Mouse (Mus musculus) embryonic facial prominence, embryonic 14.5 days (tissue): ENCODE data around the gene Stac. TPM values are rescaled to one million over a fixed set of nuclear protein-coding genes. Genes with fewer than 3 reads are reported as not detected.

Source experiments
- ATAC-seq: fragments of 200-750 bp; cut with Nextera tagmentation; 2 replicates; pipeline ENCODE4 v1.8.0; 2017; ENCODE audit warnings: low read depth, moderate number of reproducible peaks, moderate TSS enrichment
- DNase-seq: peaks from one replicate; pipeline ENCODE4 v3.0.0-alpha.2; 2015; ENCODE audit warnings: low spot score
- H3K27ac ChIP-seq: fragments of 300-500 bp; sonication (generic); replicated peaks from 2 replicates; pipeline ENCODE4 v1.5.1; 2014; ENCODE audit warnings: low read depth, mild to moderate bottlenecking, low read length, moderate library complexity
- H3K27me3 ChIP-seq: fragments of 300-500 bp; sonication (generic); replicated peaks from 2 replicates; pipeline ENCODE4 v1.6.1; 2014; ENCODE audit warnings: low read length; ENCODE audit not compliant: control insufficient read depth, insufficient read depth
- H3K36me3 ChIP-seq: fragments of 300-500 bp; sonication (generic); 2 replicates; pipeline ENCODE4 v1.6.1; 2014; ENCODE audit warnings: low read length, mixed read lengths; ENCODE audit not compliant: control insufficient read depth, insufficient read depth
- H3K4me1 ChIP-seq: fragments of 300-500 bp; sonication (generic); 2 replicates; pipeline ENCODE4 v1.6.1; 2014; ENCODE audit warnings: antibody characterized with exemption, low read length; ENCODE audit not compliant: control insufficient read depth, insufficient read depth
- H3K4me2 ChIP-seq: fragments of 300-500 bp; sonication (generic); 2 replicates; pipeline ENCODE4 v1.6.1; 2014; ENCODE audit warnings: low read depth, mild to moderate bottlenecking, low read length, moderate library complexity, mixed read lengths
- H3K4me3 ChIP-seq: fragments of 300-500 bp; sonication (generic); 2 replicates; pipeline ENCODE4 v1.5.1; 2014; ENCODE audit warnings: low read depth, mild to moderate bottlenecking, low read length
- H3K9ac ChIP-seq: fragments of 300-500 bp; sonication (generic); 2 replicates; pipeline ENCODE4 v1.6.1; 2014; ENCODE audit warnings: low read depth, mild to moderate bottlenecking, low read length, moderate library complexity, mixed read lengths
- H3K9me3 ChIP-seq: fragments of 300-500 bp; sonication (generic); 2 replicates; pipeline ENCODE4 v1.6.1; 2016; ENCODE audit warnings: low read length; ENCODE audit not compliant: control insufficient read depth
- WGBS: fragments of 180-500 bp; shearing (Covaris S2); extraction: QIAGEN DNeasy Blood & Tissue Kit; methylation state at CpG from one replicate; pipeline ENCODE4 v1.1.7; 2014; 5-methylcytosine and 5-hydroxymethylcytosine counted together
- polyA plus RNA-seq: library from polyadenylated mRNA; unstranded; fragments of >200 nt; fragmentation: Nextera tagmentation; extraction: Ambion mirVana; gene quantifications from 2 replicates; pipeline ENCODE4 v1.2.1, GENCODE M21; 2014

The Stac gene
- polyA plus RNA-seq, 1 experiment from 2014 or later: 7.0 TPM

- Histone ChIP-seq H3K36me3 (no peaks in the 10 kb centered on the region), H3K4me2 (no peak overlapping the region), H3K27ac (no peak overlapping the region), H3K9ac (no peak overlapping the region), H3K9me3 (no peaks in the 10 kb centered on the region), H3K4me3 (no peak overlapping the region), H3K27me3 (no peaks in the 10 kb centered on the region), H3K4me1 (no peaks in the 10 kb centered on the region)
- 63% methylated on average over 2 of the region's 2 CpGs for WGBS
- ATAC-seq (no peak), DNase-seq (no peak)
Observed at GRCm38 (mm10) chr9:111637641-111638040, 52.5 kb downstream of the Stac start.

- no peaks in the 10 kb centered on the region for H3K27me3 ChIP-seq
- no peak overlapping the region for H3K9ac ChIP-seq
- 76% methylated on average over 4 of the region's 4 CpGs for WGBS
- H3K27ac ChIP-seq: no peak overlapping the region
- ATAC-seq (no peak), DNase-seq (no peak)
- no peak overlapping the region for H3K4me2 ChIP-seq
- no peaks in the 10 kb centered on the region for H3K36me3 ChIP-seq
- no peaks in the 10 kb centered on the region for H3K9me3 ChIP-seq
- no peaks in the 10 kb centered on the region for H3K4me1 ChIP-seq
- H3K4me3 ChIP-seq: no peak overlapping the region
Observed at GRCm38 (mm10) chr9:111632833-111633232, 57.3 kb downstream of the Stac start.

- Histone ChIP-seq H3K9me3 (no peaks in the 10 kb centered on the region), H3K4me1 (no peaks in the 10 kb centered on the region), H3K4me3 (no peak overlapping the region), H3K27me3 (no peaks in the 10 kb centered on the region), H3K27ac (no peak overlapping the region), H3K4me2 (no peak overlapping the region), H3K36me3 (no peaks in the 10 kb centered on the region), H3K9ac (no peak overlapping the region)
- no peak for ATAC-seq
- whole genome bisulfite sequencing: 79% methylated on average over 2 of the region's 2 CpGs
- no peak for DNase-seq
Observed at GRCm38 (mm10) chr9:111621191-111621590, 69.0 kb downstream of the Stac start.

GRCm38 (mm10) chr9:111611341-111611740 is 78.8 kb downstream of the Stac start:
- Histone ChIP-seq H3K4me3 (no peak overlapping the region), H3K36me3 (no peaks in the 10 kb centered on the region), H3K9ac (no peak overlapping the region), H3K4me2 (no peak overlapping the region), H3K4me1 (no peaks in the 10 kb centered on the region), H3K27me3 (no peaks in the 10 kb centered on the region), H3K27ac (no peak overlapping the region), H3K9me3 (no peaks in the 10 kb centered on the region)
- DNase-seq: no peak
- no peak for ATAC-seq
- 79% methylated on average over 3 of the region's 3 CpGs for WGBS

- ATAC-seq: no peak
- no peak overlapping the region for H3K9ac ChIP-seq
- no peak for DNase-seq
- H3K4me3 ChIP-seq: no peak overlapping the region
- no peak overlapping the region for H3K27ac ChIP-seq
- H3K4me1 ChIP-seq: no peaks in the 10 kb centered on the region
- H3K36me3 ChIP-seq: no peaks in the 10 kb centered on the region
- WGBS: 61% methylated on average over 6 of the region's 6 CpGs
- no peaks in the 10 kb centered on the region for H3K9me3 ChIP-seq
- H3K4me2 ChIP-seq: no peak overlapping the region
- H3K27me3 ChIP-seq: no peaks in the 10 kb centered on the region
Observed at GRCm38 (mm10) chr9:111608762-111609161, 81.4 kb downstream of the Stac start.

- Histone ChIP-seq H3K36me3 (no peaks in the 10 kb centered on the region), H3K4me3 (no peak overlapping the region), H3K4me2 (no peak overlapping the region), H3K27ac (no peak overlapping the region), H3K9ac (0 out of 2 replicates have a peak overlapping the region, but pooled peaks have one; percentile 5), H3K4me1 (no peaks in the 10 kb centered on the region), H3K9me3 (no peaks in the 10 kb centered on the region), H3K27me3 (no peaks in the 10 kb centered on the region)
- DNase-seq (peak; percentile 36), ATAC-seq (0 out of 2 replicates have a peak, but pooled peaks have one; percentile 47)
- 84% methylated on average over 8 of the region's 8 CpGs for WGBS
Observed at GRCm38 (mm10) chr9:111606603-111607002, 83.5 kb downstream of the Stac start.

- Histone ChIP-seq H3K9ac (no peak overlapping the region), H3K9me3 (no peaks in the 10 kb centered on the region), H3K4me1 (no peaks in the 10 kb centered on the region), H3K36me3 (no peaks in the 10 kb centered on the region), H3K27ac (no peak overlapping the region), H3K4me2 (no peak overlapping the region), H3K27me3 (no peaks in the 10 kb centered on the region), H3K4me3 (no peak overlapping the region)
- ATAC-seq: no peak
- 91% methylated on average over 2 of the region's 2 CpGs for WGBS
- no peak for DNase-seq
Observed at GRCm38 (mm10) chr9:111587527-111587926, 102.6 kb downstream of the Stac start.

GRCm38 (mm10) chr9:111578784-111579183 is 111.4 kb downstream of the Stac start:
- DNase-seq (no peak), ATAC-seq (no peak)
- H3K4me1 ChIP-seq: no peaks in the 10 kb centered on the region
- no peak overlapping the region for H3K9ac ChIP-seq
- no peak overlapping the region for H3K27ac ChIP-seq
- 58% methylated on average over 9 of the region's 9 CpGs for WGBS
- no peak overlapping the region for H3K4me3 ChIP-seq
- no peak overlapping the region for H3K4me2 ChIP-seq
- H3K27me3 ChIP-seq: no peaks in the 10 kb centered on the region; the same call in 1 of the 2 replicates
- H3K9me3 ChIP-seq: no peaks in the 10 kb centered on the region
- no peaks in the 10 kb centered on the region for H3K36me3 ChIP-seq

GRCm38 (mm10) chr9:111577453-111577852 is 112.7 kb downstream of the Stac start:
- no peak overlapping the region for H3K9ac ChIP-seq
- H3K4me1 ChIP-seq: no peaks in the 10 kb centered on the region
- no peaks in the 10 kb centered on the region for H3K36me3 ChIP-seq
- no peak overlapping the region for H3K4me3 ChIP-seq
- no peak for ATAC-seq
- H3K27ac ChIP-seq: no peak overlapping the region
- H3K4me2 ChIP-seq: no peak overlapping the region
- no peaks in the 10 kb centered on the region for H3K9me3 ChIP-seq
- no peaks in the 10 kb centered on the region; the same call in 1 of the 2 replicates for H3K27me3 ChIP-seq
- DNase-seq: no peak
- 81% methylated on average over 6 of the region's 6 CpGs for WGBS
